Mouse (Mus musculus) intestine, embryonic 16.5 days (tissue): Measurements from ENCODE around the gene Mucl3. TPM values are rescaled to one million over a fixed set of nuclear protein-coding genes. Genes with fewer than 3 reads are reported as not detected.

Experiments
- ATAC-seq: fragments of 200-750 bp; cut with Nextera tagmentation; 2 replicates; pipeline ENCODE4 v1.8.0; 2017; ENCODE audit warnings: moderate TSS enrichment, moderate library complexity
- H3K27ac ChIP-seq: fragments of 300-500 bp; sonication (generic); 2 replicates; pipeline ENCODE4 v1.5.1; 2014; ENCODE audit warnings: mild to moderate bottlenecking, low read length
- H3K27me3 ChIP-seq: fragments of 300-500 bp; sonication (generic); replicated peaks from 2 replicates; pipeline ENCODE4 v1.6.1; 2014; ENCODE audit warnings: low read length, control low read depth, mixed read lengths; ENCODE audit not compliant: control insufficient read depth, insufficient read depth
- H3K36me3 ChIP-seq: fragments of 300-500 bp; sonication (generic); 2 replicates; pipeline ENCODE4 v1.6.1; 2014; ENCODE audit warnings: low read length, control low read depth; ENCODE audit not compliant: control insufficient read depth, insufficient read depth
- H3K4me1 ChIP-seq: fragments of 300-500 bp; sonication (generic); 2 replicates; pipeline ENCODE4 v1.6.1; 2014; ENCODE audit warnings: low read length, control low read depth, mixed read lengths; ENCODE audit not compliant: control insufficient read depth, insufficient read depth
- H3K4me2 ChIP-seq: fragments of 300-500 bp; sonication (generic); 2 replicates; pipeline ENCODE4 v1.6.1; 2014; ENCODE audit warnings: low read depth, low read length, control low read depth
- H3K4me3 ChIP-seq: fragments of 300-500 bp; sonication (generic); 2 replicates; pipeline ENCODE4 v1.5.1; 2014; ENCODE audit warnings: mild to moderate bottlenecking, low read length
- H3K9ac ChIP-seq: fragments of 300-500 bp; sonication (generic); 2 replicates; pipeline ENCODE4 v1.6.1; 2014; ENCODE audit warnings: low read depth, low read length
- H3K9me3 ChIP-seq: fragments of 300-500 bp; sonication (generic); 2 replicates; pipeline ENCODE4 v1.6.1; 2016; ENCODE audit warnings: low read length, control low read depth; ENCODE audit not compliant: control insufficient read depth
- WGBS: fragments of 180-500 bp; shearing (Covaris S2); extraction: QIAGEN DNeasy Blood & Tissue Kit; methylation state at CpG from one replicate; pipeline ENCODE4 v1.1.7; 2014; 5-methylcytosine and 5-hydroxymethylcytosine counted together
- polyA plus RNA-seq: library from polyadenylated mRNA; unstranded; fragments of >200 nt; fragmentation: Nextera tagmentation; extraction: Ambion mirVana; gene quantifications from 2 replicates; pipeline ENCODE4 v1.2.1, GENCODE M21; 2015

Gene Mucl3
- polyA plus RNA-seq, 1 experiment from 2014 or later: 0.21 TPM

DNA sequence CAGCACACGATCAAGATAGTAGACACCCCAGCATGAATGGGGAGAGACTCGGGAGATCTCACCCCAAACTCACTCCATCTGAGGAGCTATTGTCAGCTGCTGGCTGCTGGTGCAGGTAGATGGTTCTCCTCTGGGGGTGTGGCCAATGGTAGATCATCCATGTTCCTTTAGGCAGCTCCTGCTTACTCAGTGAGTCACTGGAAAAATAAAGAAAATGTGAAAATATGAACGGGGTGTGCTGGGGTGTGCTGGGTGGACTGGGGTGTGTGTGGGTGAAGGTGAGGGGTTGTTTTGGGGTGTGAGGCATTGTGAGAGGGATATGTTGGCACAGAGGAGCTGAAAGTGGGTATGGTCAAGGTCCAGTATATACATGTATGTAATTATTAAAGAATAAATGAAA lies 46.1 kb downstream of the Mucl3 start:
- H3K27ac ChIP-seq: no peak overlapping the region
- H3K9ac ChIP-seq: no peak overlapping the region
- H3K9me3 ChIP-seq: no peaks in the 10 kb centered on the region

DNA sequence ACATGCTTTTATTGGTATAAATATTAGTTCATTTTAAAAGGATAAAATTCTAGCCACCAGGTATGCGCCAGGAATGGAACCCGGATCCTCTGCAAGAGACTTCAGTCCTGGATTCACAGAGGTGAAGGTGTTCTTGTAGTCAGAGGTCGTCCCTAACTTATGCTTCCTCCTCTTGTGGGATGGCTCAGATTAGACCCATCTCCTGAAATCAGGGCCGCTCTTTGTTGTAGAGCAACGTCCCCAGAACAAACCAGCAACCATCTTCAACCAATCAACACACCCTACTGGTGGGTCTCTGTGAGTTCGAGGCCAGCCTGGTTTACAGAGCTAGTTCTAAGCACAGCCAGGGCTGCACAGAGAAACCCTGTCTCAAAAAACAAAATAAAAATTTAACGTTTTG lies 49.0 kb downstream of the Mucl3 start:
- Histone ChIP-seq H3K9me3 (no peaks in the 10 kb centered on the region), H3K9ac (no peak overlapping the region), H3K4me2 (no peak overlapping the region), H3K27ac (no peak overlapping the region), H3K4me1 (no peaks in the 10 kb centered on the region), H3K4me3 (no peak overlapping the region), H3K27me3 (no peaks in the 10 kb centered on the region), H3K36me3 (no peaks in the 10 kb centered on the region)
- WGBS: 82% methylated on average over 7 of the region's 7 CpGs
- ATAC-seq: no peak

More for the DNA sequence above, 46.1 kb downstream of the Mucl3 start:
- no peaks in the 10 kb centered on the region for H3K27me3 ChIP-seq
- H3K4me3 ChIP-seq: no peak overlapping the region
- WGBS: 94% methylated on average over 3 of the region's 3 CpGs
- no peak overlapping the region for H3K4me2 ChIP-seq
- H3K36me3 ChIP-seq: no peaks in the 10 kb centered on the region
- H3K4me1 ChIP-seq: no peaks in the 10 kb centered on the region
- ATAC-seq: no peak

DNA sequence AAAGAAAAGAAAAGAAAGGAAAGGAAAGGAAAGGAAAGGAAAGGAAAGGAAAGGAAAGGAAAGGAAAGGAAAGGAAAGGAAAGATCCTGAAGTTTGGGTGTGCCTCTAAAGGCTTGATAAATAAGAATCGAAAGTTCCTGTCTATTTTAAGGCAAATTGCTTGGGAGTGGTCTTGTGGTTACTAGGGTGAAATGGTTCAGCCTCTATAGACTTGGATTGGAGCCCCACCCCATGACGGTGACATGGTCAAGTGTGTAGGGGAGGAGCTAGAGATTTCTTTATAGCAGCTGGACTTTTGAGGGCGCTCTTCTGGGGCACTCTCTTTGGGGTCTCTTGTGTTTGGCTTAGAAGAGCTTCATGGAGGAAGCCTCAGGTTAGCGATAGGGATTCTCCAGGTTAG lies 49.7 kb downstream of the Mucl3 start:
- H3K36me3 ChIP-seq: no peaks in the 10 kb centered on the region

DNA sequence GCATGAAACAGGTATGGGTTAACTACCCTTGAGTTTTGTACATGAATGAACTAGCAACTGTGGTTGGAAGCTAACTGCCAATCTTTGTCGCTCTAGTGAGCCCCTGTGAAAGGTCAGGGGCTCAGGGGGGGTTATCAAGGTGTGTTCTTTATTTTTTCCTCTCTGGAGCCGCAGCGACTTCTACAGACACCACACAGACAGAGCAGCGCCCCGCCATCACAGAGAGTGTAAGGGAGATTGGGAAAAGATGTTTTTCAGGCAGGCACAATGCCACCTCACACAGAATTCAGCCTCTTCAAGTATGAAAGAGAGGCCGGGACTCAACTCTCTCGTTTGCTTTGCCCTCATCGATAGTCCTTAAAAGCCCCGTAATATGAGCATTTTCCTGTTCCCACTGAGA lies 51.4 kb downstream of the Mucl3 start:
- no peak for ATAC-seq
- Histone ChIP-seq H3K4me2 (no peak overlapping the region), H3K9me3 (0 out of 2 replicates have a peak, but pooled peaks cover 3% of the 10 kb centered on the region), H3K9ac (no peak overlapping the region), H3K27ac (no peak overlapping the region), H3K4me1 (no peaks in the 10 kb centered on the region), H3K36me3 (no peaks in the 10 kb centered on the region), H3K4me3 (no peak overlapping the region), H3K27me3 (no peaks in the 10 kb centered on the region)
- 84% methylated on average over 9 of the region's 9 CpGs for WGBS

More for the DNA sequence above, 49.7 kb downstream of the Mucl3 start:
- no peak overlapping the region for H3K4me2 ChIP-seq
- no peaks in the 10 kb centered on the region for H3K4me1 ChIP-seq
- no peak overlapping the region for H3K4me3 ChIP-seq
- no peak overlapping the region for H3K9ac ChIP-seq
- no peaks in the 10 kb centered on the region for H3K9me3 ChIP-seq
- no peak overlapping the region for H3K27ac ChIP-seq
- no peak for ATAC-seq
- H3K27me3 ChIP-seq: no peaks in the 10 kb centered on the region
- WGBS: 30% methylated on average over 4 of the region's 4 CpGs

DNA sequence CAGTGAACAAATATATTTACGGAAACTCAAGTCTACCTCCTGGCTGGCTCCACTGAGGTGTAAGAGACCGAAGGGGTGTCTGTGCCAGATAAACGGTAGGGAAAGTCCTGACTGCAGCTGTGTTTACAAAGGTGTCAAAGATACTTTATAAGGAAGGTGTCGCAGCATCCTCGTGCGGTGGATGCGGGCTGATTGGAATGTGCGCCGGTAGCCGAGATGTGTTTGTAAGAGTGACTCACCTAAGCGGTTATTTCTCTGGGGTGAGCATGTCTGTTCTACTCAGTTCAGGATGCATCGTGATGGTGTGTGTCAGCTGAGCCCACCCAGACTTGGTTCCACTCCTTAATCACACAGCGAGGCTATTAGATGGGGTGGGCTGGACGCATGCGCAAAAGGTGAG lies 51.8 kb downstream of the Mucl3 start:
- H3K27me3 ChIP-seq: no peaks in the 10 kb centered on the region
- ATAC-seq: no peak
- 78% methylated on average over 15 of the region's 15 CpGs for WGBS
- H3K4me2 ChIP-seq: no peak overlapping the region
- no peaks in the 10 kb centered on the region for H3K4me1 ChIP-seq
- no peak overlapping the region for H3K27ac ChIP-seq
- H3K36me3 ChIP-seq: no peaks in the 10 kb centered on the region
- H3K9ac ChIP-seq: no peak overlapping the region
- 0 out of 2 replicates have a peak, but pooled peaks cover 3% of the 10 kb centered on the region for H3K9me3 ChIP-seq
- no peak overlapping the region for H3K4me3 ChIP-seq

DNA sequence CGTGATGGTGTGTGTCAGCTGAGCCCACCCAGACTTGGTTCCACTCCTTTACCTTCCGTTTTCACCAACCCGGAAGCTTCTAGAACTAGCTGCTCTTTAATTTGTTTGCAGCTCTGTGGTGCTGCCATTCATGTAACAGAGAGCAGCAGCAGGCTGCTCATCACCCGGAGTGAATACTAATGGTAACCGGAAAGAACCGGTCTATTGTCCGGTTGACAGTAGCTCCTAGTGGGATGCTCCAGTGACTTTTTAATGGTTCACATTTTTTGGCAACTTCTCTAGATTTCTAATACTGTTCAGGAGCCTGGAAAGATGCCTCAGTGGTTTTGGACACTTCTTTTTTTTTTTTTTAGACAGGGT lies 52.3 kb downstream of the Mucl3 start:
- Histone ChIP-seq H3K9me3 (0 out of 2 replicates have a peak, but pooled peaks cover 3% of the 10 kb centered on the region), H3K9ac (no peak overlapping the region), H3K4me2 (no peak overlapping the region), H3K4me3 (no peak overlapping the region), H3K27ac (no peak overlapping the region), H3K4me1 (no peaks in the 10 kb centered on the region), H3K27me3 (no peaks in the 10 kb centered on the region), H3K36me3 (no peaks in the 10 kb centered on the region)
- 87% methylated on average over 7 of the region's 7 CpGs for WGBS
- ATAC-seq: peak; percentile 7; the same call in 1 of the 2 replicates

DNA sequence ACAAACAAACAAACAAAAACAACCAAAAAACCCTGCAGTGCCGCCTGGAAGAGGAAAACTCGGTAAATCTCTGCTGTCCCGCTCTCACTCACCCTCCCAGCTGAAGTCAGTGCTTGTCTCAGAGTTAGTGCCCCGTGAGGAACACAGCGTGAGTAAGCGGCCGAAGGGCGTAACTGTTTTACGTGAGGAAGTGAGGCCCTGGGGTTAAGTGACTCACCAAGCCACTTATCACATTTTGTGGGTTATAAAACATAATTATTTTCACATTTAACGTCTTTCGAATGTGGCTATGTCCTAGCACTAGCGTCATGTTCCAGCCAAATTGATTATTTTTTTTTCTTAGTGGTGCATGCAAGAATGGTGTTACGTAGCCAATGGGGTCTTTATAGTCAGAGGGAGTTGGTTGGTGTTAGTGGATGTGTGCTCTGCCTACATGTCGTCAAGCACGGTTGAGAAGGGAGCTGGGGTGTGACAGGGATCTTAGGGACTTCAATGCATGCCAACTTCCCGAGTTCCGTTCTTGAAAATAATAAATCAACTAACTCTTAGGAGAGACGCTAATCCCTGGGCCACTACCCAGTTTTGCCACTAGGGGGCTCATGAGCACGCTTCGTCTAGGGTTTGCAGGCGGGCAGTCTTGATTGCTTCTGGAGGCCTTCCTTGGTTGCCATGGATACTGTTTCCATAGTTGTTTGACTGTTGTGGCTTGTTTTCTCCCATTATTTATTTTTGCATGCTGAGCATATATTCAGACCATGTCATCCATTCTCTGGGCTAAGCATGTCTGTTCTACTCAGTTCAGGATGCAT lies 52.9 kb downstream of the Mucl3 start:
- peak; percentile 93 for ATAC-seq
- Histone ChIP-seq H3K4me1 (no peaks in the 10 kb centered on the region), H3K27me3 (no peaks in the 10 kb centered on the region), H3K4me3 (no peak overlapping the region; the same call in 1 of the 2 replicates), H3K9me3 (0 out of 2 replicates have a peak, but pooled peaks cover 3% of the 10 kb centered on the region), H3K36me3 (no peaks in the 10 kb centered on the region), H3K27ac (peak overlapping the region; percentile 75), H3K4me2 (peak overlapping the region; percentile 45), H3K9ac (no peak overlapping the region)
- WGBS: 37% methylated on average over 21 of the region's 21 CpGs

DNA sequence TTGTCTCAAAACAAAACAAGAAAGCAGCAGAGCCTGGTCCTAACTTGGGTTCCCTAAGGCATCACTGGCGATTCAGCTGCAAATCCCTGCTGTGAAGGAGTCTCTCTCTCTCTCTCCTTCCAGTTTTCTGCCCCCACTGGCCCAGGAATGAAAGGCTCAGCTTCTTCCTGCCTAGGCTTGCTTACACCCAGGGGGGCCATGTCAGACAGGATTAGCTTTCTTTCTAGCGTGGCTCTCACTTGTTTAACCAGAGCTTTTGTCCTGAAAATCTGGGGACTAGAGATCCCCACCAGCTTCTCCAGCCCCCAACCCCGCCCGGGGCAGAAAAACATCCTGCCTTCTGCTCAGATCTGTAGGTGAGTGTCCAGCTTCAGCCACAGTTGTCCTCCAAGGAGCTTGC lies 55.1 kb downstream of the Mucl3 start:
- Histone ChIP-seq H3K4me1 (peaks cover 3% of the 10 kb centered on the region; the same call in 1 of the 2 replicates), H3K27ac (no peak overlapping the region), H3K9ac (no peak overlapping the region), H3K9me3 (0 out of 2 replicates have a peak, but pooled peaks cover 3% of the 10 kb centered on the region), H3K36me3 (no peaks in the 10 kb centered on the region), H3K4me2 (no peak overlapping the region), H3K27me3 (no peaks in the 10 kb centered on the region), H3K4me3 (no peak overlapping the region)
- ATAC-seq: no peak
- 43% methylated on average over 4 of the region's 4 CpGs for WGBS

DNA sequence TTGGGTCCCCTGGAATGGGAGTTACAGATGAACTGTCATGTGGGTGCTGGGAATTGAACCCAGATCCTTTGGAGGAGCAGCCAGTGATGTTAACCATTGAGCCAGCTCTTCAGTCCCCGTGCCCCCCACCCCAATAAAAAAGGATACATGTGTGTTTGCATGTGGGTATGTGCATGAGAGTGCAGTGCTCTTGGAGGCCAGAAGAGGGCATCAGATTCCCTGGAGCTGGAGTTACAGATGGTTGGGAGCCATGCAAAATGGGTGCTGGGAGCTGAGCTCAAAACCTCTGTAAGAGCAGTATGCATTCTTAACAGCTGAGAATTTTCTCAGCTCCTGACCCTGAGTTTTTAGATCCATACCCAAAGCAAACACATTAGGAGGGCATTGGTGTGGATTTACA lies 56.2 kb downstream of the Mucl3 start:
- ATAC-seq: no peak

More for the DNA sequence above, 56.2 kb downstream of the Mucl3 start:
- Histone ChIP-seq H3K4me2 (no peak overlapping the region), H3K4me3 (no peak overlapping the region), H3K9me3 (0 out of 2 replicates have a peak, but pooled peaks cover 3% of the 10 kb centered on the region), H3K4me1 (peaks cover 3% of the 10 kb centered on the region; the same call in 1 of the 2 replicates), H3K27me3 (no peaks in the 10 kb centered on the region), H3K36me3 (no peaks in the 10 kb centered on the region), H3K9ac (no peak overlapping the region), H3K27ac (no peak overlapping the region)
- WGBS: 71% methylated on average over 1 of the region's 1 CpGs
